Mouse (Mus musculus) ES-E14 (cell line): ENCODE data around the gene Slc41a3. TPM values are rescaled to one million over a fixed set of nuclear protein-coding genes. Genes with fewer than 3 reads are reported as not detected.

Source experiments
- DNase-seq: peaks from one replicate; pipeline ENCODE4 v3.0.0-alpha.2; 2013; ENCODE audit warnings: low read depth, low spot score
- H3K27ac ChIP-seq: 2 replicates; pipeline ENCODE4 v1.5.1; 2012; ENCODE audit warnings: low read depth, mild to moderate bottlenecking, low read length, moderate library complexity, mixed read lengths; ENCODE audit not compliant: poor library complexity, insufficient read depth, severe bottlenecking
- H3K36me3 ChIP-seq: 2 replicates; pipeline ENCODE4 v1.6.1; 2012; ENCODE audit warnings: mild to moderate bottlenecking, low read length, moderate library complexity, mixed read lengths; ENCODE audit not compliant: control insufficient read depth, poor library complexity, insufficient read depth, severe bottlenecking
- H3K4me1 ChIP-seq, 2 experiments: fragments of 150-350 bp in 1 of 2; sonication (generic) in 1 of 2; 2 replicates each; pipeline ENCODE4 v1.6.1; 2012; ENCODE audit warnings: low read length in 2 of 2, mild to moderate bottlenecking in 1 of 2, mixed read lengths in 1 of 2; ENCODE audit not compliant: control insufficient read depth in 2 of 2, insufficient read depth in 2 of 2, poor library complexity in 1 of 2
- H3K4me3 ChIP-seq, 2 experiments: fragments of 150-350 bp in 1 of 2; sonication (generic) in 1 of 2; 2 replicates each; pipeline ENCODE4 v1.5.1; 2012; ENCODE audit warnings: low read length in 2 of 2, low read depth in 1 of 2, mild to moderate bottlenecking in 1 of 2, mixed read lengths in 1 of 2; ENCODE audit not compliant: insufficient read depth in 1 of 2, poor library complexity in 1 of 2, severe bottlenecking in 1 of 2
- H3K9ac ChIP-seq: 2 replicates; pipeline ENCODE4 v1.6.1; 2012; ENCODE audit warnings: low read depth, mild to moderate bottlenecking, low read length, mixed read lengths; ENCODE audit not compliant: poor library complexity, insufficient read depth, severe bottlenecking
- H3K9me3 ChIP-seq: fragments of 150-350 bp; sonication (generic); 2 replicates; pipeline ENCODE4 v1.6.1; 2012; ENCODE audit warnings: low read depth, mild to moderate bottlenecking, low read length; ENCODE audit not compliant: control insufficient read depth, insufficient read depth
- CHD2 ChIP-seq: IDR thresholded peaks from 2 replicates; pipeline ENCODE4 v1.6.1; 2014; ENCODE audit warnings: mild to moderate bottlenecking, low read depth, low read length, inconsistent platforms
- HCFC1 ChIP-seq: IDR thresholded peaks from 2 replicates; pipeline ENCODE4 v1.6.1; 2012; ENCODE audit warnings: low read length, inconsistent platforms, borderline replicate concordance; ENCODE audit not compliant: insufficient read depth
- MAFK ChIP-seq: IDR thresholded peaks from 2 replicates; pipeline ENCODE4 v1.6.1; 2014; ENCODE audit warnings: mild to moderate bottlenecking, low read depth, low read length, inconsistent platforms; ENCODE audit not compliant: insufficient read depth
- ZC3H11A ChIP-seq: IDR thresholded peaks from 2 replicates; pipeline ENCODE4 v1.6.1; 2012; ENCODE audit warnings: low read depth, mild to moderate bottlenecking, inconsistent platforms, low read length, borderline replicate concordance
- ZNF384 ChIP-seq: IDR thresholded peaks from 2 replicates; pipeline ENCODE4 v1.6.1; 2012; ENCODE audit warnings: low read depth, low read length, inconsistent platforms
- in situ Hi-C, 2 experiments: fragments of 600-800 bp; cut with MboI; formaldehyde crosslinking; loops; one replicate each; pipeline ENCODE4 v1.15.1; 2025; ENCODE audit warnings: low sequenced_read_pairs in 2 of 2, inconsistent platforms in 1 of 2; ENCODE audit not compliant: unreplicated experiment in 2 of 2
- total RNA-seq: library from RNA; depleted of rRNA; stranded (reverse); fragments of 300-350 nt; gene quantifications from 2 replicates; pipeline ENCODE4 v1.2.3, GENCODE M21; 2012

The Slc41a3 gene
- total RNA-seq, 1 experiment: 3.2 TPM

- H3K4me1 ChIP-seq: no peaks in the 10 kb centered on the region
- H3K4me3 ChIP-seq: no peak overlapping the region
- in situ Hi-C loops: no loop called here
- TF ChIP-seq HCFC1: no peak
- no peak overlapping the region for H3K9ac ChIP-seq
- H3K9me3 ChIP-seq: no peaks in the 10 kb centered on the region
- no peak overlapping the region for H3K27ac ChIP-seq
- no peaks in the 10 kb centered on the region for H3K36me3 ChIP-seq
- no peak for DNase-seq
These were observed 13.8 kb upstream of the Slc41a3 start for GRCm38 (mm10) chr6:90590707-90591106.

- in situ Hi-C loops: no loop called here
- H3K4me3 ChIP-seq: no peak overlapping the region
- TF ChIP-seq HCFC1 (no peak), ZNF384 (no peak), MAFK (no peak), CHD2 (no peak), ZC3H11A (no peak)
- no peaks in the 10 kb centered on the region for H3K36me3 ChIP-seq
- no peaks in the 10 kb centered on the region for H3K9me3 ChIP-seq
- H3K9ac ChIP-seq: no peak overlapping the region
- DNase-seq: no peak
- H3K4me1 ChIP-seq: no peaks in the 10 kb centered on the region
- no peak overlapping the region for H3K27ac ChIP-seq
These were observed 9.6 kb upstream of the Slc41a3 start for GRCm38 (mm10) chr6:90594972-90595371.

GRCm38 (mm10) chr6:90597060-90597459 is 7.5 kb upstream of the Slc41a3 start:
- no peak overlapping the region for H3K4me3 ChIP-seq
- no peaks in the 10 kb centered on the region for H3K9me3 ChIP-seq
- H3K9ac ChIP-seq: no peak overlapping the region
- no peak for TF ChIP-seq ZNF384
- TF ChIP-seq HCFC1: no peak
- TF ChIP-seq ZC3H11A: no peak
- TF ChIP-seq CHD2: no peak
- no peak for TF ChIP-seq MAFK
- H3K27ac ChIP-seq: no peak overlapping the region
- DNase-seq: no peak
- in situ Hi-C loops: no loop called here
- no peaks in the 10 kb centered on the region for H3K4me1 ChIP-seq
- H3K36me3 ChIP-seq: no peaks in the 10 kb centered on the region

GRCm38 (mm10) chr6:90597592-90597991 is 6.9 kb upstream of the Slc41a3 start:
- no peak overlapping the region for H3K4me3 ChIP-seq
- no peaks in the 10 kb centered on the region for H3K4me1 ChIP-seq
- no peaks in the 10 kb centered on the region for H3K9me3 ChIP-seq
- no peak overlapping the region for H3K9ac ChIP-seq
- in situ Hi-C loops: no loop called here
- H3K27ac ChIP-seq: no peak overlapping the region
- DNase-seq: no peak
- no peaks in the 10 kb centered on the region for H3K36me3 ChIP-seq
- TF ChIP-seq CHD2 (no peak), HCFC1 (no peak), MAFK (no peak), ZNF384 (no peak), ZC3H11A (no peak)

- in situ Hi-C loops: no loop called here
- TF ChIP-seq HCFC1 (no peak), ZNF384 (no peak)
- DNase-seq: no peak
- no peak overlapping the region for H3K9ac ChIP-seq
- no peaks in the 10 kb centered on the region for H3K4me1 ChIP-seq
- no peaks in the 10 kb centered on the region for H3K9me3 ChIP-seq
- H3K27ac ChIP-seq: no peak overlapping the region
- no peaks in the 10 kb centered on the region for H3K36me3 ChIP-seq
- no peak overlapping the region for H3K4me3 ChIP-seq
These were observed 6.3 kb upstream of the Slc41a3 start for GRCm38 (mm10) chr6:90598197-90598596.
